Mouse (Mus musculus) CH12F3 (cell line): ENCODE results near the gene Mcam.

Source experiments
- in situ Hi-C: fragments of 300-500 bp; cut with MboI; formaldehyde crosslinking; loops from 2 replicates; pipeline ENCODE4 v1.14.3; 2020; ENCODE audit warnings: low sequenced_read_pairs

Gene Mcam

GRCm38 (mm10) chr9:44134101-44134850, at the start of gene Mcam:
Gene Mcam, plus strand, starts transcription at chr9:44134469.
- in situ Hi-C loops = no loop called here

DNA sequence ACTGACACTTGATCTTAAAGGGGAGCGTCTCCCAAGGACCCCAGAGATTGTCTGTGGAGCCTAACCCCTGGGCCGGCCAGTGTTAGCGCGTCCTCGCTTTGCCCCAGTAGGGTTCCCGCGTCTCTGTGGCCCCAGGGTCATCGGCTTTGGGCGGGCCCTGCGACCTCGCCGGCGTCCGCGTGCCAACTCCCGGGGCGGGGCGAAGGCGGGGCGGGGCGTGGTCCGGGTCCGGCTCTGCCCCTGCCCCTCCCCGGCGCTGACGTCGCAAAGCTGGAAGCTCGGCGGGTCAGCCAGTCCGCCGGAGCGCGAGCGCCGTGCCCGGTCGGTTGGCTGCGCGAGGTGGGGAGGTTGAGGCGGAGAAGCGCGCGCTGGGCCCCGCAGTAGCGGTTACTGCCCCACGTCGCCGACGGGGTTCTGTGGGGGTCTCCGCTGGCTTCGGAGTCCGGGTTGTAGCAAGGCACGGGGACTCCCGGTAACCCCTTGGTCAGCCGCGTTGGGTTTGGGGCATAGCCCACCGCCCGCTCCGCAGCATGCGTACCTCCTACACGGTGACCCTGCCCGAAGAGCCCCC, 49.5 kb upstream of the Mcam start:
- in situ Hi-C loops = no loop called here

DNA sequence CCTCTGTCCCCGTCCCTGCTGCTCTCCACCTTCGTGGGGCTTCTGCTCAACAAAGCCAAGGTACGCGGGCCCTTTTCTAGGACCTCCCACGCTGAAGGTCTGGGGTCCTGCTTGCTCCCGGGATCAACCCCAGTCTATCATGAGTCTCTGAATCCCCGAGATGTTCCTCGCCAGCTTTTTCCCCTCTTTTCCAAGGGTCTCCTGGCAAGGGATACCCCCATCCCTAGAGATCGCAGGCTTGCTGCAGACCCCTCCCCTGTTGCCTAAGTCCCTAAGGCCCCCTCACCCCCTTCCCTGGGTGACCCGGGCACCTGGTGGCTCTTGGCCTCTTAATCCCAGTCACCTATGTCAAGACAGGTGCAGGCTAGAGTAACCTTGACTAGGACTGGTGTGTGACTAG, 49.0 kb upstream of the Mcam start:
- in situ Hi-C loops = no loop called here

DNA sequence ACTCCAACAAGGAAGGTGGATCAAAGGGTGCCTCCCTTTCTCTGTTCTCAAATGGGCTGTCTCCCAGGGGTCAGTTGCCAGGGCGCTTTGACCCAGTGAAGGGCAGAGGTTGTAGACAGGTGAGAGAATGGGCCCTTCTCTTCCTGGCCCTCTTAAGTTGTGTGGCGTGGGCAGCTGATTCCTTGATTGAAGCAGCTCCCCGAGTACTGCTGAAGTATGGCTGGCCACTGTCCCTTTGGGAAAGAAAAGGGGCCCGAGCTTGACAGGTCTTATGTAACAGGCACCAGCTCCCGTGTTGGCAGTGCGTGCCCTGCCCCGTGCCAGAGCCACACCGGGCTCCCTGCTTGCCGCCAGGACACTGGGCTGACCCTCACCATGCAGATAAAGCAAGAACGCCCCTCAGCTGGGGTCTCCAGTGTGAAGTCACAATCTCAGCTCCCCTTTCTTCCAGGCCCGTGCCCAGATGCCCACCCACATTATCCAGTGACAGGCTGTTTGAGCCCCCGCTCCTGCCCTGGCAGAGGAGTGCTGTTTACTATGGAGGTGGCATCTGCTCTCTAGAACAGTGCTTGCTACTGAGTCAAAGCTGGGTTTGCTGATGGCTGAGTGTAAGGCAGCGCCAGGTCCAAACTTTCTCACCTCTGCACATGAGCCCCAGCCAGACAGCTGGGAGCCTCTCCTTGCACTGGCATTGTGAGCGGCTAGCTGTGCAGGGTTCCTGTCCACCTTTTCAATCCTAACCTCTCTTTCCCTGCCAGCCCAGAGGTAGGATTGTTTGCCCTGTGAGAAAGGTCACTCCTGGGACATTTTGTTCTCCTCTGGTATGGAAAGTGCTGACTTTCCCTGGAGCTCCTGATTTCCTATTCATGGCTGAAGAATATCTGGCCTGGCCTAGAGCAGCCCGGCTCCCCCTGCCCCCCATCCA, 48.3 kb upstream of the Mcam start:
- in situ Hi-C loops = no loop called here

DNA sequence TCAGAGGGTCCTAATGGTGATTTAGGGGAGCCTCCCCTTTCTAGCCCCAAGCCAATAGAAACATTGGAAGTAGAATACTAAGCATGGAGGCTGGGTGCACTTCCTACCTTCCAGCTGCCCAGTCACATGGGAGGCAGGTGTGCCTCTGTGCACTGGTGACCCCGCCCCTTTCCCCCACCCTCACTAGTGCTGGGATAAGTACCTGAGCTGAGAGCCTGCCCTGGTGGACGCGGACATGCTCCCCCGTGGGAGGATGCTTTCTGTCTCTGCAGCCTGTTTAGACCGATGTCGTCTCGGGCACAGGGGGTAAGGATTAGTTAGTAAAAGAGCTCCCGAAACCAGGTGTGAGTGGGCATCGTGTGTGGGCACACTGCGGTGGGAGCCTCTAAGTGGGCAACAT, 47.3 kb upstream of the Mcam start:
- in situ Hi-C loops = no loop called here

- in situ Hi-C loops = no loop called here
Observed at GRCm38 (mm10) chr9:44087761-44088455, 46.4 kb upstream of the Mcam start.

DNA sequence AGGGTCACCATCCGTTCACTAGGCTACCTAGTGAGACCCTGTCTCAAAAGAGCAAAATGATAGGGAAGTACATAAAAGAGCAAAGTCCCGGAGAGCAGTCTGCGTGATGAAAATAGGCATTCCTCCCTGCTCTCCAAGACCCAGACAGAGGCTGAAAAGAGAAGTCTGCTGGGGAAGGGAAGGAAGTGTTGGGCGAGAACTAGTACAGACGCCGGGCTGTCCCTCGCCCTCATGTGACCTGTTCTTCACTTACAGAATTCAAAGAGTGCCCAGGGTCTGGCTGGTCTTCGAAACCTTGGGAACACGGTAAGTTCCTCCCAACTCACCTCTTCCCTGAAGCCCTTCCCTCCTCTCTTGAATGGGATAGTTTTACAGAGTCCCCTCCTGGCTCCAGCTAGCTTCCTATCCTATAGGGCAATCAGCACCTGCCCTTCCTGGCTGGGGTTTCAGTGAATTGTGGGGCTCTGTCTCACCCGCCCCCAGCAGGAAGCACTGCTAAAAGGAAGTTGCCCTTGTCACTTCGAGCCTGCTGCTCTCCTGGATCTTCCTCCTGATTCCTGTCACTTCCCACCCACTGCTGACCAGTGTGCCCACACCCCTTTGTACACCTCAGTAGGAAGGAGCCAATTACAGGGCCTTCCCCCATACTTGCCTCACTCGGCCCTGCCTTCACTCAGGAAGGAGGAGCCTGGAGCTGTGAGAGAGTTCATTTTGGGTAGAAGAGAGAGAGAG, 45.2 kb upstream of the Mcam start:
- in situ Hi-C loops = no loop called here

DNA sequence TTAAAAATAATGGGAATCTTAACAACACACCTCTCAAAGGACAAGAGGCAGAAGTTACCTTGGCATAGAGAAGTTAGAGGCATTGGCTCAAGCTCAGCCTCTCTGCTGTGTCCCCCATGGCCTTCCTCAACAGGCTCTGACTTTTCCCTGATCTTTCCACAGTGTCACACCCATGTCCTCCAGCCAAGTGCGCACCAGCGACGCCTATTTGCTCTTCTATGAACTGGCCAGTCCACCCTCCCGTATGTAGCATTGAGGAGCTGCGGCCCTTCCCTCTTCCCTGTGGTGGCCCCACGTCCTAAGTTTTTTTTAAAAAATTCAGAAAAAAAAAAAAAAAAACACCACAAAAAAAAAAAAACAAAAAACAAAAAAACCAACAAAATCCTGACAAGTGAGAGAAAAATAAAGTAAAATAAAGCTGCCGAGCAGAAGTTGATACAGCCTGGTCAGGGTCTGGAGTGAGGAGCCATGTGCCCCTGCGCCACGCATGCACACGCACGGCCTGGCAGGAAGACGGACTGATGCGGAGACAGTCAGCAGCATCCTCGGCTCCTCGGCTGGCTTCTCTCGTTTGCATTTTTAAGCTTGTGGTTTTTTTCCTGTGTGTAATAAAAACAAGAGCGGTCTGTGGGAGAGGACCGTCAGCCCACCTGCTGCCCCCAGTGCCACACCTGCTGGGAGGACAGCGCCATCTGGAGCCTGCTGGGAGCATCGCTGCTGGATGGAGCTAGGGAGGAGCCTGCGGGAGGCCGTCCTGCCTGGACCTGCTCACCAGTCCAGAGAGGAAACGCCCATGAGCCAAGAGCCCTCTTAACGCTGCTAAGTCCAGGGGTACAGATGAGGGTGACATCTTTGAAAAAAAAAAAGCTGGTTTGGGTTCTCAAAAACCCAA, 40.4 kb upstream of the Mcam start:
- in situ Hi-C loops = no loop called here

- in situ Hi-C loops = no loop called here
Observed at GRCm38 (mm10) chr9:44094737-44095136, 39.5 kb upstream of the Mcam start.

DNA sequence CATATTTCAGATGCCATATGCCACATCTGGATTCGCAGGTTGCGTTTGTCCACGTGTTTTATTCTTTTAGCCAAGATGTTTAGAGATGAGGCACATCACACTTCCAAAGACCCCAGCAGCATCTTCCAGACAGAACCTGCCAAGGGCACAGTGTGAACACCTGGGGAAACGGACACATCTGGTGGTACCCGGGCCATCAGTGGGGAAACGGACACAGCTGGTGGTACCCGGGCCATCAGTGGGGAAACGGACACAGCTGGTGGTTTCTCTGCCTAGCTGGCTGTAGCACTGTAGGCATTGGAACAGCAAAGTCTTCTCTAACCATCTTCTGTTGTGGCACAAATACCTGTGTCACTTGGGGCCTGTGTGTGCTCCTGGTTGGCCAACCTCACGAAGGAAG, 38.5 kb upstream of the Mcam start:
- in situ Hi-C loops = no loop called here

DNA sequence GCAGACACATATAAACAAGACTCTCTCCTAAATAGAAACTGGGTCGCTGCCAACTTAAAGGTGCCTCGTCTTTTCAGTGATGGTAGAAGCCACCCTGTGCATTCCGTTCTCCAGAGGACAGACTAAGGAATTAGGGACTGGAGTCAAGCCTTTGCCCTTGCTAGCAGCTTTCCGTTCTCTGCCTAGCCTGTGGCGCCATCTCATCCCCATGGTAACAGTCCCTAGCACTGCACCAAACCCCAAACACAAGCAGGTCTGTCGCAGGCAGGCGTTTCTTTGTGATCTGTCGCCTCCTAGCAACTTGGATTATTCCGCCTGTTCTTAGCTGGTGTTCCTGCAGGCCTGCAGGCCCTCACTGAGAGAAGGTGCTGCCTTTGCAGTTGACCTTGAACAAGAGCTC, 37.7 kb upstream of the Mcam start:
- in situ Hi-C loops = no loop called here

DNA sequence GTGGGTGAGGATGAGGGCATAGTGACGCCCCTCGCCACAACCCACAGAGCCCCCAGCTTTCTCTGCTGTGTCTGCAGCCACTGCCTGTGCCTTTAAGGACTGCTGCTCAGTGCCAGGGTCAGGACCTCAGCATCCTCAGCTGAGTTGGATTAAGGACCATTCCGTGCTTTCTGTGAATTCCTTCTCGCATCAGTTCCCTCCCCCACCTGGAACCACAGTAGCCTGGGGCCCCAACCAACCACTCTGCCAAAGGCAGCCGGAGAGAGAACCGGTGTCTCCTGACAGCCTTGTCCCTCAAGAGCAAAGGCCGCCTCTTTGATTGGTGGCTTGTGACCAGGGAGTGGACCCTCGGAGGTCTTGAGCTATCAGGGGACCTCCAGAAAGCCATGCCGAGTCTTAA, 32.8 kb upstream of the Mcam start, which contains the start of gene Mfrp:
Gene Mfrp, plus strand, starts transcription at position 240 of the 400 bp plus-strand sequence.
- in situ Hi-C loops = no loop called here

GRCm38 (mm10) chr9:44104881-44105280, 29.4 kb upstream of the Mcam start:
- in situ Hi-C loops = no loop called here

GRCm38 (mm10) chr9:44105781-44106180, 28.5 kb upstream of the Mcam start:
- in situ Hi-C loops = no loop called here

DNA sequence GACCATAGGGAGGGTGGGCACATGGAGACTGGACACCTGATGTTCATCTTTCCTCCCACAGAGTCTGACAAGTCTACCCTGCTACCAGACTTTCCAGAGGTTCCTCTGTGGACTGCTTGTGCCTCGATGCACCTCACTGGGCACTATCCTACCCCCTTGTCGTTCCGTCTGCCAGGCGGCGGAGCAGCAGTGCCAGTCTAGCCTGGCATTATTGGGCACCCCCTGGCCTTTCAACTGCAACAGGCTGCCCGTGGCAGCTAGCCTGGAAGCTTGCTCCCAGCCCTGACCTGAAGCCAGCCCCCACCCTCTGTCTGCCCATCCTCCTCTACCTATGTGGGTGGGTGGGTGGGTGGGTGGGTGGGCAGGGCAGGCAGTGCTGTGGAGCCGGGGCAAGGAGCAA, 28.1 kb upstream of the Mcam start:
- in situ Hi-C loops = no loop called here

- in situ Hi-C loops = no loop called here
Observed at GRCm38 (mm10) chr9:44106596-44106995, 27.7 kb upstream of the Mcam start.

DNA sequence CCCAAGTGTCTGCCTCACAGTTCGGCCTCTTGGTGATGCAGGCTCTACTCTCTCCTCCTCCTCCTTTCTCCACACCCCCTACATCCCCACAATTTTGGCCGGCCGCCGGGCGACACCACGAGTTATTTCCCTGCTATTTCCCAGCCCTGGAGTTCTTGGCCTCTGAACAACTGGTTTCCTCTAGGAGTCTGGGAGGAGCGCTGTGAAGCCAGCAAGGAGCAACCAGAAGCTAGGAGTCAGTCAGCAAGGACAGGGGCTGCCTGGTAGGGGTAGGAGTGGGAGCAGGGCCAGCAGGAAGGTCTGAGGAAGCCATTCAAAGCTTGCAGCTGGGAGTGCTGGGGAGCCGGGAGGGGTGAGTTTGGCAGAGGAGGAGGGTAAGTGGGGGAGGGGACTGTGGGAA, 27.2 kb upstream of the Mcam start, which contains the start of gene C1qtnf5:
Gene C1qtnf5, plus strand, starts transcription at position 136 of the 400 bp plus-strand sequence.
- in situ Hi-C loops = no loop called here

GRCm38 (mm10) chr9:44107557-44108179, 26.6 kb upstream of the Mcam start:
- in situ Hi-C loops = no loop called here
